Mouse (Mus musculus) bone marrow, adult 2 months (tissue): Measurements from ENCODE around the gene Tbc1d12.

Experiments used
- CTCF ChIP-seq: fragments of 200-500 bp; IDR thresholded peaks from 2 replicates; pipeline ENCODE4 v1.5.1; 2011; ENCODE audit warnings: low read length, control low read depth; ENCODE audit not compliant: control insufficient read depth, insufficient read depth
- POLR2A ChIP-seq: fragments of 200-500 bp; IDR thresholded peaks from 2 replicates; pipeline ENCODE4 v1.6.1; 2011; ENCODE audit warnings: low read depth, mild to moderate bottlenecking, control low read depth, low read length, borderline replicate concordance; ENCODE audit not compliant: control insufficient read depth

GRCm38 (mm10) chr19:38796546-38796945 lies 39.8 kb upstream of the Tbc1d12 start:
- no peak for TF ChIP-seq POLR2A
- TF ChIP-seq CTCF: no peak
